Mouse (Mus musculus) brown adipose tissue, adult 24 weeks (tissue): ENCODE results near the gene Uqcc2. TPM values are rescaled to one million over a fixed set of nuclear protein-coding genes. Genes with fewer than 3 reads are reported as not detected.

Source experiments
- H3K27ac ChIP-seq: fragments of 200-500 bp; replicated peaks from 2 replicates; pipeline ENCODE4 v1.5.1; 2012; ENCODE audit warnings: low read depth, mild to moderate bottlenecking, low read length
- H3K4me1 ChIP-seq: fragments of 200-500 bp; 2 replicates; pipeline ENCODE4 v1.6.1; 2012; ENCODE audit warnings: low read length, mixed read lengths; ENCODE audit not compliant: control insufficient read depth, insufficient read depth, insufficient read length
- H3K4me3 ChIP-seq: fragments of 200-500 bp; 2 replicates; pipeline ENCODE4 v1.5.1; 2012; ENCODE audit warnings: low read depth, mild to moderate bottlenecking, low read length, moderate library complexity; ENCODE audit not compliant: insufficient read depth
- polyA plus RNA-seq: library from polyadenylated mRNA; stranded (reverse); fragments of >200 nt; gene quantifications from 2 replicates; pipeline ENCODE4 v1.2.4, GENCODE M21; 2012; ENCODE audit not compliant: missing spikeins, insufficient read depth, insufficient read length

Gene Uqcc2
- polyA plus RNA-seq: 311 and 350 TPM in 2 replicates

GRCm38 (mm10) chr17:27133551-27134141 is at the start of gene Uqcc2:
TSS of gene Uqcc2 (minus strand) at chr17:27133916.
- peaks cover 16% of the 10 kb centered on the region for H3K4me1 ChIP-seq
- peak within 1 kb of the TSS; percentile 65 for H3K4me3 ChIP-seq
- H3K27ac ChIP-seq: peak within 1 kb of the TSS; percentile 54

- Histone ChIP-seq H3K27ac (no peak overlapping the region), H3K4me1 (no peaks in the 10 kb centered on the region), H3K4me3 (no peak overlapping the region)
These were observed 48.7 kb upstream of the Uqcc2 start for GRCm38 (mm10) chr17:27182401-27182800.

DNA sequence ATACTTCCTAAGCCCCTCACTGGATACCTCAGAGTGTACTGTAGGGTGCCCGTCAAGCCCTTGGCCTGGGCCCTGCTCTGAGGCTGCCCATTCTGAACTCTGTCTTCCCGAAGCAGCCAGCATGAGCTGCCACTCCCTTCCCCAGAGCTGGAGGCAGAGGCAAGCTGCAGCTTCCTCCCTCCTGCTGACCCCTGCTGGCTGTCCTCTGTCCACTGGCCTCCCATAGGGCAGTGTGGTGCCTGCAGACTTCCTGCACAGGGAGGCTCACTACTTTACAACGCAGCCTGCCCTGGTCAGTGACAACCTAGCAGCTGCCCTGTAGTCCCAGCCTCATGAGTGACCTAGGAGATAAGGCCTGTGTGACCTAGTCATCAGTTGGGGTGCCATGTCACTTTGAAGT is 48.0 kb upstream of the Uqcc2 start:
- H3K27ac ChIP-seq: no peak overlapping the region
- H3K4me3 ChIP-seq: no peak overlapping the region

DNA sequence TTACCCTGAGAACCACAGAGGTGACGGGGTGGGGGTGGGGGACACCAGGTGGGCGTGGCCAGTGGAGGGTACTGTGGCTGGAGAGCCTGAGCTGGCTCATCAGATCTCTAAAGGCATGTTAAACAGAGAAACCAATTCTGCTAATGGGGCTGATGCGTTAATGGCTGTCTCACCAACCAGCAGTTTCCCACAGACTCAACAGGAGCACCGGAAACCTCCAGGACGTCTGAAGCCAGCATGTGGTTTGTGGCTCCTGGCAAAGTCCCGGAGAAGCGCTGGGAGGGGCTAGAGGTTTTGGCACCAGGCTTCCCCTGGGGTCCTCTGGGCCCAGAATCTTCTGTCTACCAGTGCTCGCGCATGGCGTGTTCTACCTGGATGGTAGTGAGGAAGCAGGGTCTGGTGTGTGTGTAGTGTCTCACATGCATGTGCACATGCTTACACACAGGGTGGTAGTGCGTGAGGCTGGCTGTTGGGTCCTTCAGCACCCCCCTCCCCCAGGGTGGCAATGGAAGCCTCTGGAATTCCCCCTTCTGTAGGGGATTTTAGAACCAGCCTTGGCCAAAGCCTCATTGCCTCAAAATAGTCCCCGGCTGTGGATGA is 46.1 kb upstream of the Uqcc2 start:
- Histone ChIP-seq H3K4me1 (no peaks in the 10 kb centered on the region), H3K27ac (no peak overlapping the region), H3K4me3 (no peak overlapping the region)

More for the DNA sequence above, 48.0 kb upstream of the Uqcc2 start:
- no peaks in the 10 kb centered on the region for H3K4me1 ChIP-seq

GRCm38 (mm10) chr17:27178427-27179177 is 44.9 kb upstream of the Uqcc2 start:
- Histone ChIP-seq H3K4me1 (no peaks in the 10 kb centered on the region), H3K27ac (no peak overlapping the region)

DNA sequence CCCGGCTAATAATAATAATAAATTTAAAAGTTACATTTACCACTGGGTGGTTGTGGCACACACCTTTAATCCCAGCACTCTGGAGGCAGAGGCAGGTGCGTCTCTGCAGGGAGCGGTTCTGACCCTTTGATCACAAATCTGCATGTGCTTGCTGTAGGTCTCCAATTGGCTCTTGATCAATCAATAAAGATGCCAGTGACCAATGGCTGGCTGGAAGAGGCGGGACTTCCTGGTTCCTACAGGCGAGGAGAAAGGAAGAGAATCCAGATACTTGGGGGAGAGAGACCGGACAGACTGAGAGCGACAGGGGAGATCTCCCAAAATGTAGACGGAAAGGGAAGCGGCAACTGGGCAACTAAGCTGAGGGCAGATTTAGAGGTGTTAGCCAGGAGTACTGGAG is 44.3 kb upstream of the Uqcc2 start:
- Histone ChIP-seq H3K4me1 (no peaks in the 10 kb centered on the region), H3K27ac (no peak overlapping the region), H3K4me3 (no peak overlapping the region)

More at GRCm38 (mm10) chr17:27178427-27179177, 44.9 kb upstream of the Uqcc2 start:
- H3K4me3 ChIP-seq: no peak overlapping the region

DNA sequence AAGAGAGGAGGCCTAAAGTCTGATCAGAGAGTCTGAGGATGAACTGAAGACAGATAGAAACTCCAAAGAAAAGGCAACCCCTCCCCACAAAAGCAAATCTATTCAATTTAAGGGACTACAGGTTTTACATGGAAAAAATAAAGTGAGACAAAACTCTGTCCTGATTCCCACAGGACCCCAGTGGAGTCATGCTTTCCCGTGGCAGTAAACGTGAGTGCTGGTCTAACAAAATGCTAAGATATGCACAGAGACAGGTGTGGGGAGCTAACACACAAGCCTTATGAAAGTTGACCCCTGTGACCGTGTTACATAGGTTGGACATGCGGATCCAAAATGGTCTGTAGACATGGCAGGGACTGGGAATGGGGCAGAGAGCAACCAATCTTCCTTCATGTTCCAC is 43.0 kb upstream of the Uqcc2 start:
- Histone ChIP-seq H3K4me3 (no peak overlapping the region), H3K27ac (no peak overlapping the region), H3K4me1 (no peaks in the 10 kb centered on the region)

- Histone ChIP-seq H3K27ac (no peak overlapping the region), H3K4me1 (no peaks in the 10 kb centered on the region), H3K4me3 (no peak overlapping the region)
These were observed 42.6 kb upstream of the Uqcc2 start for GRCm38 (mm10) chr17:27176287-27176686.

- no peak overlapping the region for H3K4me3 ChIP-seq
- H3K4me1 ChIP-seq: peaks cover 3% of the 10 kb centered on the region; the same call in 1 of the 2 replicates
- H3K27ac ChIP-seq: no peak overlapping the region
These were observed 41.6 kb upstream of the Uqcc2 start for GRCm38 (mm10) chr17:27175196-27175874.

- peaks cover 15% of the 10 kb centered on the region for H3K4me1 ChIP-seq
- no peak overlapping the region for H3K4me3 ChIP-seq
- H3K27ac ChIP-seq: no peak overlapping the region
These were observed 40.0 kb upstream of the Uqcc2 start for GRCm38 (mm10) chr17:27173715-27174114.

- Histone ChIP-seq H3K27ac (no peak overlapping the region), H3K4me1 (peaks cover 15% of the 10 kb centered on the region), H3K4me3 (no peak overlapping the region)
These were observed 38.7 kb upstream of the Uqcc2 start for GRCm38 (mm10) chr17:27172459-27172858.

GRCm38 (mm10) chr17:27171121-27171520 is 37.4 kb upstream of the Uqcc2 start:
- peaks cover 15% of the 10 kb centered on the region for H3K4me1 ChIP-seq
- no peak overlapping the region for H3K27ac ChIP-seq
- H3K4me3 ChIP-seq: no peak overlapping the region

DNA sequence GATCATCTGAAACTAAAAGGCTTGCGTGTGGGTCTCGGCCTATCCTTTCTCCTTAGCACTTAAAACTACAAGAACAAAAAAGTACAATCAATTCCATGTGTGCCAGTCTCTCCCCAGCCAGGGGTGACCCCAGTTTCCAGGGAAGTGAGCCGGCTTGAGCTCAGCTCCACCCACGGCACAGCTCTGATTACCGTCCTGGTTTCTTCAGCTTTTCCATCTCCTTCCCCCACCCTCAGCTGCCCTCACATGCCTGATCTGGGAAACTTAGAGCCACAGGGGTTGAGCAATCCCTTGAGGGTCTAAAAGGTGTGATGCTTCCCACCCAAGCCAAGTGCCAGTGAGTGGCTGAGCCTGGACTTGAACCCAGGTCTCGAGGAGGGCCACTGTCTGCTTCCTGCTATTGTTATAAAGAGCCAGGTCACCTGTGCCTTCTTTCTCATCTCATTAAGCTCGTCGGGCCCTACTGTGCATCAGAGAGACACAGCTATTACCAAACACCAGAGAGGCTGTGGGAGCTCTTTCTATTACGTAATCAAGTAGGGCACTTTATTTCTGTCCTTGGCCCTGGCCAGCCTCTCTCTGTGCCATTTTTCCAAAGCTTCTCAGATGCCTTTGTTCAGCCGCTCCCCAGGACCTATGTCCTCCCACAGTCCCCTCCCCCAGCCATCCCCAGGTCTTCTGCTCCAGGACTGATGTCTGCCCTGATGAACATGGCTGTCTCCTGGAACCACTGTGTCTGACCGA is 36.4 kb upstream of the Uqcc2 start:
- peaks cover 15% of the 10 kb centered on the region for H3K4me1 ChIP-seq
- peak overlapping the region; percentile 60 for H3K27ac ChIP-seq
- H3K4me3 ChIP-seq: no peak overlapping the region

DNA sequence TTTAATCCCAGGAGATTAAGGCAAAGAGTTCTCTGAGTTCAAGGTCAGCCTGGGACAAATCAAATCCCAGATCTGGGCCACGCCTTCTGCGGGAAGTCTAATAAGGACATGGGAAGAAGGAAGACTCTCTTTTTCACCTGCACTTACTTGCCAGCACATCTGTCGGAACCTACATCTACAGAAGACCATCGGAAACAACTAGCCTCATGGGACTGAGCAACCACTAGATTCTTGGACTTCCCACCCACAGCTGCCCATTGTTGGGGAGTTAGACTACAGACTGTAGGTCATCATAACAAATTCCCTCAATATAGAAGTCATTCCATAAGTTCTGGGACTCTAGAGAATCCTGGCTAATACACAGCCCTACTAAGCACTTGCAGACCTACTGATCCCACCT is 34.9 kb upstream of the Uqcc2 start:
- H3K4me3 ChIP-seq: no peak overlapping the region
- H3K27ac ChIP-seq: no peak overlapping the region

More for the DNA sequence above, 34.9 kb upstream of the Uqcc2 start:
- H3K4me1 ChIP-seq: peaks cover 15% of the 10 kb centered on the region
